Mouse (Mus musculus) embryonic facial prominence, embryonic 10.5 days (tissue): ENCODE data around the gene Golt1b. TPM values are rescaled to one million over a fixed set of nuclear protein-coding genes. Genes with fewer than 3 reads are reported as not detected.

Experiments used
- polyA plus RNA-seq: library from polyadenylated mRNA; unstranded; fragments of >200 nt; fragmentation: Nextera tagmentation; extraction: Ambion mirVana; gene quantifications from 2 replicates; pipeline ENCODE4 v1.2.1, GENCODE M21; 2016

Gene Golt1b
- polyA plus RNA-seq, 1 experiment from 2014 or later: 126 TPM

Other genes with a start within 250 kb of the Golt1b start
- not detected in 2 replicates for gene Slco1a6, start 178.7 kb upstream of the Golt1b start, polyA plus RNA-seq
- 0.24 TPM in 1 of 2 replicates, not detected in the other for gene Iapp, start 88.8 kb upstream of the Golt1b start, polyA plus RNA-seq
- 0.35 and 0.51 TPM in 2 replicates for gene Slco1a5, start 64.2 kb upstream of the Golt1b start, polyA plus RNA-seq
- 17.4 and 20.6 TPM in 2 replicates for gene Pyroxd1, start 41.6 kb upstream of the Golt1b start, polyA plus RNA-seq
- gene Recql, start 134 bp upstream of the Golt1b start, polyA plus RNA-seq: 34.3 and 37.4 TPM in 2 replicates
- 1.1 TPM in 2 replicates for gene Spx, start 26.2 kb downstream of the Golt1b start, polyA plus RNA-seq
- not detected in 2 replicates for gene Gys2, start 85.9 kb downstream of the Golt1b start, polyA plus RNA-seq
- 545 and 577 TPM in 2 replicates for gene Ldhb, start 120.7 kb downstream of the Golt1b start, polyA plus RNA-seq
- gene Kcnj8, start 184.4 kb downstream of the Golt1b start, polyA plus RNA-seq: 0.59 and 1.00 TPM in 2 replicates